Mouse (Mus musculus) forebrain, embryonic 10.5 days (tissue): ENCODE measurements around the gene Atp13a2. TPM values are rescaled to one million over a fixed set of nuclear protein-coding genes. Genes with fewer than 3 reads are reported as not detected.

Experiments
- polyA plus RNA-seq: library from polyadenylated mRNA; unstranded; fragments of >200 nt; fragmentation: Nextera tagmentation; extraction: Ambion mirVana; gene quantifications from 2 replicates; pipeline ENCODE4 v1.2.1, GENCODE M21; 2016

Gene Atp13a2
- polyA plus RNA-seq, 1 experiment from 2014 or later, result 39.9 TPM

Other genes starting within 250 kb of the Atp13a2 start
- not detected in 2 replicates for gene Padi6, start 244.2 kb upstream of the Atp13a2 start, polyA plus RNA-seq
- 1.4 and 1.5 TPM in 2 replicates for gene Padi4, start 212.6 kb upstream of the Atp13a2 start, polyA plus RNA-seq
- 0.16 and 0.23 TPM in 2 replicates for gene Padi3, start 176.2 kb upstream of the Atp13a2 start, polyA plus RNA-seq
- 0.06 and 0.10 TPM in 2 replicates for gene Padi1, start 141.1 kb upstream of the Atp13a2 start, polyA plus RNA-seq
- gene Padi2, start 80.5 kb upstream of the Atp13a2 start, polyA plus RNA-seq, result 0.30 and 0.66 TPM in 2 replicates
- 411 and 415 TPM in 2 replicates for gene Sdhb, start 25.7 kb upstream of the Atp13a2 start, polyA plus RNA-seq
- gene Mfap2, start 23.5 kb downstream of the Atp13a2 start, polyA plus RNA-seq, result 265 TPM in 2 replicates
- gene Crocc, start 73.7 kb downstream of the Atp13a2 start, polyA plus RNA-seq, result 10.0 and 10.9 TPM in 2 replicates
- gene Necap2, start 91.5 kb downstream of the Atp13a2 start, polyA plus RNA-seq, result 54.1 and 54.7 TPM in 2 replicates
- 0.15 and 0.17 TPM in 2 replicates for gene Spata21, start 101.5 kb downstream of the Atp13a2 start, polyA plus RNA-seq
- gene Szrd1, start 152.9 kb downstream of the Atp13a2 start, polyA plus RNA-seq, result 38.2 and 45.2 TPM in 2 replicates
- gene Fbxo42, start 161.0 kb downstream of the Atp13a2 start, polyA plus RNA-seq, result 27.0 and 29.6 TPM in 2 replicates
- gene Rsg1, start 227.1 kb downstream of the Atp13a2 start, polyA plus RNA-seq, result 7.3 and 7.8 TPM in 2 replicates